Mouse (Mus musculus) MEL (cell line): ENCODE results near the gene Bgn.

ENCODE experiments used
- CHD1 ChIP-seq: IDR thresholded peaks from 2 replicates; pipeline ENCODE4 v1.6.1; 2012; ENCODE audit warnings: low read depth, mild to moderate bottlenecking, inconsistent platforms, low read length, improper control_type of control experiment
- CTCF ChIP-seq, 3 experiments: IDR thresholded peaks in 2 of 3; conservative IDR thresholded peaks in 1 of 3; 2 replicates each; pipeline ENCODE4 v1.5.1; 2011 to 2012; ENCODE audit warnings: low read length in 3 of 3, low read depth in 2 of 3, mild to moderate bottlenecking in 2 of 3, improper control_type of control experiment in 1 of 3, inconsistent platforms in 1 of 3, mixed read lengths in 1 of 3, moderate library complexity in 1 of 3; ENCODE audit not compliant: control insufficient read depth in 1 of 3, insufficient read depth in 1 of 3, poor library complexity in 1 of 3, severe bottlenecking in 1 of 3
- GABPA ChIP-seq: IDR thresholded peaks from 2 replicates; pipeline ENCODE4 v1.6.1; 2012; ENCODE audit warnings: low read depth, mild to moderate bottlenecking, inconsistent platforms, low read length, improper control_type of control experiment, moderate library complexity
- GATA1 ChIP-seq: IDR thresholded peaks from 2 replicates; pipeline ENCODE4 v1.6.1; 2011; ENCODE audit warnings: low read depth, low read length, improper control_type of control experiment
- HCFC1 ChIP-seq: IDR thresholded peaks from 2 replicates; pipeline ENCODE4 v1.6.1; 2012; ENCODE audit warnings: low read depth, mild to moderate bottlenecking, inconsistent platforms, low read length, improper control_type of control experiment, moderate library complexity
- NELFE ChIP-seq: IDR thresholded peaks from 2 replicates; pipeline ENCODE4 v1.6.1; 2011; ENCODE audit warnings: low read depth, low read length, improper control_type of control experiment
- SIN3A ChIP-seq: IDR thresholded peaks from 2 replicates; pipeline ENCODE4 v1.6.1; 2012; ENCODE audit warnings: low read length, improper control_type of control experiment, inconsistent platforms
- TAL1 ChIP-seq: IDR thresholded peaks from 2 replicates; pipeline ENCODE4 v1.6.1; 2012; ENCODE audit warnings: mild to moderate bottlenecking, inconsistent platforms, low read length, moderate library complexity, mixed read lengths

DNA sequence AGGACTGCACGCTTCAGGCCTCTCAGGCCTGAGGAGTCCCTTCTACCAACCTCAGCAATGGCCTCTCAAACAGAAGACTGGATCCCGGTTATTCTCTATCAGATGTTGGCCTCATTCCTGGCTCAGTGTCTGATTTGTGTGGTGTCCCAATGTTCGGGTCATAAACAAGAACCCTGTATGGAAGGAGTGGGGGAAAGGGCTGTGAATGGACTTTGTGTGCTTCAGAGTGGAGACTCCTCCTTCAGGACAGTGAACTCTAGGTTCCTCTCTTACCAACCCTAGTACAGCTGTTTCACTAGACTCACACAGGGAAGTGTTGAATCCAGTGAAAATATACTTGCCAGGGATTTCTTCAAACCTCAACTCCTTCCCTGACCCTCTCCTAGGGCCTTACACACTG is 15.1 kb upstream of the Bgn start:
- TF ChIP-seq HCFC1: no peak
- TF ChIP-seq TAL1: no peak
- no peak for TF ChIP-seq SIN3A
- TF ChIP-seq NELFE: no peak
- TF ChIP-seq GABPA: no peak
- TF ChIP-seq CHD1: no peak
- TF ChIP-seq CTCF (IDR thresholded peaks at IDR 0.05 in 2 of 3, conservative IDR thresholded peaks at IDR 0.05 in 1 of 3; ENCODE audit: control insufficient read depth in 1 of 3, insufficient read depth in 1 of 3, low read depth in 2 of 3, low read length in 3 of 3, poor library complexity in 1 of 3, severe bottlenecking in 1 of 3): no peak
- no peak for TF ChIP-seq GATA1
